ENCODE assay signal across 8 mouse cellular contexts in genomic region chr10:20725384-20725983, GRCm38 (mm10). TPM values are rescaled to one million over a fixed set of nuclear protein-coding genes. Genes with fewer than 3 reads are reported as not detected.
DNase-seq lines count a peak whose midpoint lies in the region; ATAC-seq and TF ChIP-seq lines count a peak whose summit lies in the region.

No protein-coding gene starts in this region.

- H3K79me2 ChIP-seq in CH12.LX (replicated peaks; ENCODE audit: control insufficient read depth, extremely low read depth, insufficient read depth, poor library complexity, severe bottlenecking) = no peaks in the 10 kb centered on the region

- 42% methylated on average over 8 of the region's 8 CpGs for WGBS in heart, embryonic 12.5 days
- WGBS in hindbrain, embryonic 12.5 days = 65% methylated on average over 8 of the region's 8 CpGs
- WGBS in liver, postnatal 0 days (ENCODE audit: insufficient replicate concordance) = 56% methylated on average over 8 of the region's 8 CpGs

- TF ChIP-seq POLR2A in CH12.LX (IDR thresholded peaks at IDR 0.05; ENCODE audit: low read depth, low read length) = no peak

- peak overlapping the region; percentile 68 for H3K9ac ChIP-seq in heart, embryonic 12.5 days
- no peak overlapping the region for H3K9ac ChIP-seq in CH12.LX (ENCODE audit: insufficient read depth, low read depth)
- H3K9ac ChIP-seq in hindbrain, embryonic 12.5 days = no peak overlapping the region; the same call in 1 of the 2 replicates
- H3K9ac ChIP-seq in liver, postnatal 0 days (replicated peaks) = no peak overlapping the region

- dilution Hi-C loops in CH12.LX (cut with MboI; ENCODE audit: extremely low pct_ligation_motif_present, extremely low pct_unique_long_range_greater_than_20kb, low sequenced_read_pairs) = no loop called here

- no peak for TF ChIP-seq RAD21 in CH12.LX (IDR thresholded peaks at IDR 0.05; ENCODE audit: low read depth, low read length)

- H3K4me3 ChIP-seq in heart, embryonic 12.5 days = peak overlapping the region; percentile 49; the same call in 1 of the 2 replicates
- H3K4me3 ChIP-seq in CH12.LX (replicated peaks in 1 of 3; ENCODE audit: low read depth in 2 of 3, low read length in 2 of 3, poor library complexity in 1 of 3) = no peak overlapping the region
- H3K4me3 ChIP-seq in hindbrain, embryonic 12.5 days = peak overlapping the region; percentile 26
- no peak overlapping the region for H3K4me3 ChIP-seq in liver, postnatal 0 days (ENCODE audit: low read depth, low read length)

- H3K4me2 ChIP-seq in heart, embryonic 12.5 days = peak overlapping the region; percentile 58
- H3K4me2 ChIP-seq in CH12.LX (ENCODE audit: insufficient read depth, low read depth, poor library complexity, severe bottlenecking) = no peak overlapping the region
- peak overlapping the region; percentile 52 for H3K4me2 ChIP-seq in hindbrain, embryonic 12.5 days (replicated peaks)
- H3K4me2 ChIP-seq in liver, postnatal 0 days (ENCODE audit: low read depth, low read length) = peak overlapping the region; percentile 65

- H3K4me1 ChIP-seq in heart, embryonic 12.5 days (replicated peaks) = peaks cover 25% of the 10 kb centered on the region
- H3K4me1 ChIP-seq in CH12.LX (ENCODE audit: control insufficient read depth in 1 of 2, insufficient read depth in 2 of 2) = no peaks in the 10 kb centered on the region
- H3K4me1 ChIP-seq in hindbrain, embryonic 12.5 days = peaks cover 25% of the 10 kb centered on the region
- peaks cover 13% of the 10 kb centered on the region for H3K4me1 ChIP-seq in liver, postnatal 0 days (ENCODE audit: insufficient read depth)

- ATAC-seq in heart, embryonic 12.5 days (ENCODE audit: insufficient number of reproducible peaks, low FRiP score) = peak; percentile 38; the same call in 1 of the 2 replicates
- peak; percentile 23 for ATAC-seq in hindbrain, embryonic 12.5 days (ENCODE audit: low FRiP score)
- no peak for ATAC-seq in liver, postnatal 0 days
- ATAC-seq in inflammation-experienced regulatory T-cells, adult 6 months = no peak

- no peak for DNase-seq in heart, adult 9 months (ENCODE audit: low spot score in 2 of 2)
- DNase-seq in CH12.LX (ENCODE audit: extremely low read depth) = no peak
- DNase-seq in liver, postnatal 0 days = no peak
- no peak for DNase-seq in ovary, postnatal 14 days (ENCODE audit: low spot score)
- no peak for DNase-seq in cerebellum, postnatal 14 days

- no peaks in the 10 kb centered on the region for H3K9me3 ChIP-seq in heart, embryonic 12.5 days (replicated peaks)
- no peaks in the 10 kb centered on the region for H3K9me3 ChIP-seq in CH12.LX (replicated peaks; ENCODE audit: low read length)
- H3K9me3 ChIP-seq in hindbrain, embryonic 12.5 days (replicated peaks) = no peaks in the 10 kb centered on the region
- H3K9me3 ChIP-seq in liver, postnatal 0 days (ENCODE audit: low read length) = no peaks in the 10 kb centered on the region

- no peak for TF ChIP-seq EP300 in CH12.LX (IDR thresholded peaks at IDR 0.05; ENCODE audit: low read length)
- no peak for TF ChIP-seq EP300 in liver, postnatal 0 days (IDR thresholded peaks at IDR 0.05; ENCODE audit: low read depth)

- H3K27ac ChIP-seq in heart, embryonic 12.5 days (ENCODE audit: poor library complexity, severe bottlenecking) = peak overlapping the region; percentile 56
- no peak overlapping the region for H3K27ac ChIP-seq in CH12.LX (ENCODE audit: insufficient read depth, low read depth)
- H3K27ac ChIP-seq in hindbrain, embryonic 12.5 days = no peak overlapping the region
- no peak overlapping the region for H3K27ac ChIP-seq in liver, postnatal 0 days (ENCODE audit: low read depth)

- H3K36me3 ChIP-seq in heart, embryonic 12.5 days = peaks cover 3% of the 10 kb centered on the region; the same call in 1 of the 2 replicates
- H3K36me3 ChIP-seq in CH12.LX (replicated peaks in 1 of 2; ENCODE audit: control insufficient read depth in 1 of 2, insufficient read depth in 1 of 2, low read length in 1 of 2) = no peaks in the 10 kb centered on the region
- no peaks in the 10 kb centered on the region for H3K36me3 ChIP-seq in hindbrain, embryonic 12.5 days
- H3K36me3 ChIP-seq in liver, postnatal 0 days (replicated peaks; ENCODE audit: insufficient read depth, low read length) = no peaks in the 10 kb centered on the region

- H3K27me3 ChIP-seq in heart, embryonic 12.5 days (replicated peaks) = no peaks in the 10 kb centered on the region
- H3K27me3 ChIP-seq in CH12.LX (replicated peaks) = no peaks in the 10 kb centered on the region
- peaks cover 2% of the 10 kb centered on the region; the same call in 1 of the 2 replicates for H3K27me3 ChIP-seq in hindbrain, embryonic 12.5 days
- H3K27me3 ChIP-seq in liver, postnatal 0 days (ENCODE audit: insufficient read depth, low read length) = no peaks in the 10 kb centered on the region

- in situ Hi-C loops in CH12.LX (cut with MboI; ENCODE audit: low pct_ligation_motif_present, low pct_unique_long_range_greater_than_20kb, low sequenced_read_pairs) = no loop called here

- no peak for TF ChIP-seq CTCF in CH12.LX (conservative IDR thresholded peaks at IDR 0.05 in 1 of 2, IDR thresholded peaks at IDR 0.05 in 1 of 2; ENCODE audit: low read depth in 2 of 2, low read length in 2 of 2)
- TF ChIP-seq CTCF in liver, postnatal 0 days (IDR thresholded peaks at IDR 0.05; ENCODE audit: low read depth) = no peak

TF ChIP-seq in CH12.LX, 34 proteins besides CTCF, POLR2A, EP300 and RAD21:
- TF ChIP-seq POLR2AphosphoS2 (IDR thresholded peaks at IDR 0.05; ENCODE audit: low read depth, low read length) (no peak), ZNF384 (IDR thresholded peaks at IDR 0.05; ENCODE audit: low read depth, low read length) (no peak), ZMIZ1 (IDR thresholded peaks at IDR 0.05; ENCODE audit: low read depth, low read length) (no peak), BHLHE40 (IDR thresholded peaks at IDR 0.05; ENCODE audit: low read depth, low read length) (peak; percentile 61; the same call in 1 of the 2 replicates)

RNA-seq across cellular contexts. Expression of gene Pde7b, which starts 0.6 kb away (rescaled TPM):
- polyA plus RNA-seq in heart, embryonic 12.5 days (2016; fragmentation: Nextera tagmentation; extraction: Ambion mirVana) = 16.2 and 16.3 TPM in 2 replicates
- total RNA-seq in CH12.LX (2012; rRNA removed) (not detected in 2 replicates), CH12.LX (2014; rRNA removed) (not detected in 2 replicates)
- polyA plus RNA-seq in CH12.LX (2012; ENCODE audit: insufficient read length, low read depth) = not detected in 2 replicates
- 6.0 and 6.9 TPM in 2 replicates for polyA plus RNA-seq in hindbrain, embryonic 12.5 days (2016; fragmentation: Nextera tagmentation; extraction: Ambion mirVana)
- 0.60 and 0.66 TPM in 2 replicates for polyA plus RNA-seq in liver, postnatal 0 days (2015; fragmentation: Nextera tagmentation; extraction: Ambion mirVana)
- 1 to 10 TPM in 1 of 3 experiments, under 1 TPM in 2; 0.16 to 1.7 (median 0.34) TPM for polyA plus RNA-seq in inflammation-experienced regulatory T-cells, adult 6 months (2017; shearing (Covaris generic))

Comparison
In these comparisons a context has a peak if more than half of its experiments do, and no peak if none do; other contexts are left out.
1. ATAC-seq: peak in heart, embryonic 12.5 days (single experiment) and hindbrain, embryonic 12.5 days (single experiment); none in liver, postnatal 0 days (single experiment) and inflammation-experienced regulatory T-cells, adult 6 months (single experiment).
2. H3K4me3 ChIP-seq: peak in heart, embryonic 12.5 days (single experiment) and hindbrain, embryonic 12.5 days (single experiment); none in CH12.LX (0 of 3) and liver, postnatal 0 days (single experiment).